Mouse (Mus musculus): ENCODE results near the gene Cldn13. TPM values are rescaled to one million over a fixed set of nuclear protein-coding genes. Genes with fewer than 3 reads are reported as not detected.

Cldn13 gene
- total RNA-seq, 2 experiments from 2014 or later, result 5.3 to 19.0 TPM

- no peak for ATAC-seq (replicated peaks; ENCODE audit: poor library complexity)
These were observed 18.4 kb downstream of the Cldn13 start for GRCm38 (mm10) chr5:134896965-134897364.

GRCm38 (mm10) chr5:134895291-134895690 is 20.0 kb downstream of the Cldn13 start:
- no peak for ATAC-seq (replicated peaks; ENCODE audit: poor library complexity)

GRCm38 (mm10) chr5:134892717-134893116 is 22.6 kb downstream of the Cldn13 start:
- ATAC-seq (replicated peaks; ENCODE audit: poor library complexity), result no peak

GRCm38 (mm10) chr5:134891552-134891951 is 23.8 kb downstream of the Cldn13 start:
- no peak for ATAC-seq (replicated peaks; ENCODE audit: poor library complexity)

- ATAC-seq (replicated peaks; ENCODE audit: poor library complexity), result no peak
These were observed 24.7 kb downstream of the Cldn13 start for GRCm38 (mm10) chr5:134890601-134891054.

- ATAC-seq (replicated peaks; ENCODE audit: poor library complexity), result no peak
These were observed 26.8 kb downstream of the Cldn13 start for GRCm38 (mm10) chr5:134888505-134888904.

GRCm38 (mm10) chr5:134887447-134888335 is 27.6 kb downstream of the Cldn13 start:
- ATAC-seq (replicated peaks; ENCODE audit: poor library complexity), result no peak

- ATAC-seq (replicated peaks; ENCODE audit: poor library complexity), result no peak
These were observed 32.2 kb downstream of the Cldn13 start for GRCm38 (mm10) chr5:134883077-134883476.

- no peak for ATAC-seq (replicated peaks; ENCODE audit: poor library complexity)
These were observed 38.5 kb downstream of the Cldn13 start for GRCm38 (mm10) chr5:134876801-134877200.

GRCm38 (mm10) chr5:134875245-134875644 is 40.1 kb downstream of the Cldn13 start:
- no peak for ATAC-seq (replicated peaks; ENCODE audit: poor library complexity)

GRCm38 (mm10) chr5:134873956-134874879 is 41.1 kb downstream of the Cldn13 start:
- no peak for ATAC-seq (replicated peaks; ENCODE audit: poor library complexity)

GRCm38 (mm10) chr5:134873034-134873433 is 42.3 kb downstream of the Cldn13 start:
- no peak for ATAC-seq (replicated peaks; ENCODE audit: poor library complexity)

GRCm38 (mm10) chr5:134872597-134872996 is 42.7 kb downstream of the Cldn13 start:
- no peak for ATAC-seq (replicated peaks; ENCODE audit: poor library complexity)

GRCm38 (mm10) chr5:134868506-134868905 is 46.8 kb downstream of the Cldn13 start:
- ATAC-seq (replicated peaks; ENCODE audit: poor library complexity), result no peak

- ATAC-seq (replicated peaks; ENCODE audit: poor library complexity), result no peak
These were observed 47.8 kb downstream of the Cldn13 start for GRCm38 (mm10) chr5:134867320-134868144.

- ATAC-seq (replicated peaks; ENCODE audit: poor library complexity), result no peak
These were observed 50.2 kb downstream of the Cldn13 start for GRCm38 (mm10) chr5:134865158-134865557.

Measured in megakaryocyte progenitor cell, adult 5-6 weeks (primary cell).